Mouse (Mus musculus): Measurements from ENCODE around the gene Gm8369. TPM values are rescaled to one million over a fixed set of nuclear protein-coding genes. Genes with fewer than 3 reads are reported as not detected.
"Not testable (repeated sequence)": the region's sequence is repeated elsewhere in the genome, so short reads cannot be mapped to it uniquely, and the experiment has no call there.

Gm8369 gene
- polyA plus RNA-seq, 1 experiment from 2014 or later = not detected

- 84% methylated on average over 4 of the region's 4 CpGs for whole genome bisulfite sequencing
- Histone ChIP-seq H3K9ac (replicated peaks; ENCODE audit: low read length) (no peak overlapping the region), H3K4me2 (replicated peaks; ENCODE audit: low read depth, low read length) (no peak overlapping the region), H3K36me3 (ENCODE audit: insufficient read depth, low read length) (no peaks in the 10 kb centered on the region), H3K4me3 (ENCODE audit: low read length) (no peak overlapping the region), H3K27ac (ENCODE audit: low read length) (no peak overlapping the region), H3K9me3 (ENCODE audit: low read length) (no peaks in the 10 kb centered on the region), H3K4me1 (ENCODE audit: insufficient read depth, low read length) (no peaks in the 10 kb centered on the region), H3K27me3 (ENCODE audit: insufficient read depth, low read length) (no peaks in the 10 kb centered on the region)
- no peak for ATAC-seq (ENCODE audit: low FRiP score, low TSS enrichment)
These were observed 15.6 kb downstream of the Gm8369 start for GRCm38 (mm10) chr19:11501326-11501725.

- Histone ChIP-seq H3K9ac (replicated peaks; ENCODE audit: low read length) (no peak overlapping the region), H3K4me1 (ENCODE audit: insufficient read depth, low read length) (no peaks in the 10 kb centered on the region), H3K36me3 (ENCODE audit: insufficient read depth, low read length) (no peaks in the 10 kb centered on the region), H3K4me2 (replicated peaks; ENCODE audit: low read depth, low read length) (no peak overlapping the region), H3K9me3 (ENCODE audit: low read length) (no peaks in the 10 kb centered on the region), H3K27me3 (ENCODE audit: insufficient read depth, low read length) (no peaks in the 10 kb centered on the region), H3K27ac (ENCODE audit: low read length) (no peak overlapping the region), H3K4me3 (ENCODE audit: low read length) (no peak overlapping the region)
- ATAC-seq (ENCODE audit: low FRiP score, low TSS enrichment) = no peak
- whole genome bisulfite sequencing = 80% methylated on average over 1 of the region's 1 CpGs
These were observed 19.1 kb downstream of the Gm8369 start for GRCm38 (mm10) chr19:11504857-11505256.

- no peak overlapping the region for H3K9ac ChIP-seq (replicated peaks; ENCODE audit: low read length)
- H3K27ac ChIP-seq (ENCODE audit: low read length) = no peak overlapping the region
- 59% methylated on average over 1 of the region's 1 CpGs for WGBS
- H3K4me1 ChIP-seq (ENCODE audit: insufficient read depth, low read length) = no peaks in the 10 kb centered on the region
- no peak overlapping the region for H3K4me2 ChIP-seq (replicated peaks; ENCODE audit: low read depth, low read length)
- no peak for ATAC-seq (ENCODE audit: low FRiP score, low TSS enrichment)
- no peak overlapping the region for H3K4me3 ChIP-seq (ENCODE audit: low read length)
- H3K27me3 ChIP-seq (ENCODE audit: insufficient read depth, low read length) = no peaks in the 10 kb centered on the region
- no peaks in the 10 kb centered on the region for H3K9me3 ChIP-seq (ENCODE audit: low read length)
- H3K36me3 ChIP-seq (ENCODE audit: insufficient read depth, low read length) = no peaks in the 10 kb centered on the region
These were observed 27.7 kb downstream of the Gm8369 start for GRCm38 (mm10) chr19:11513458-11513857.

- no peaks in the 10 kb centered on the region for H3K4me1 ChIP-seq (ENCODE audit: insufficient read depth, low read length)
- no peak within 1 kb of the TSS for H3K9ac ChIP-seq (replicated peaks; ENCODE audit: low read length)
- no peaks in the 10 kb centered on the region for H3K9me3 ChIP-seq (ENCODE audit: low read length)
- no peaks in the 10 kb centered on the region for H3K36me3 ChIP-seq (ENCODE audit: insufficient read depth, low read length)
- no peaks in the 10 kb centered on the region for H3K27me3 ChIP-seq (ENCODE audit: insufficient read depth, low read length)
- no peak within 1 kb of the TSS for H3K4me3 ChIP-seq (ENCODE audit: low read length)
- H3K4me2 ChIP-seq (replicated peaks; ENCODE audit: low read depth, low read length) = no peak within 1 kb of the TSS
- no peak for ATAC-seq (ENCODE audit: low FRiP score, low TSS enrichment)
- no peak within 1 kb of the TSS for H3K27ac ChIP-seq (ENCODE audit: low read length)
These were observed 30.5 kb downstream of the Gm8369 start, which contains the start of gene Ms4a6b for GRCm38 (mm10) chr19:11516246-11516645. TSS of gene Ms4a6b (plus strand) at chr19:11516512.

GRCm38 (mm10) chr19:11516845-11517244 is 31.1 kb downstream of the Gm8369 start:
- Histone ChIP-seq H3K4me1 (ENCODE audit: insufficient read depth, low read length) (no peaks in the 10 kb centered on the region), H3K9me3 (ENCODE audit: low read length) (no peaks in the 10 kb centered on the region), H3K27ac (ENCODE audit: low read length) (no peak overlapping the region), H3K4me3 (ENCODE audit: low read length) (no peak overlapping the region), H3K36me3 (ENCODE audit: insufficient read depth, low read length) (no peaks in the 10 kb centered on the region), H3K27me3 (ENCODE audit: insufficient read depth, low read length) (no peaks in the 10 kb centered on the region), H3K9ac (replicated peaks; ENCODE audit: low read length) (no peak overlapping the region), H3K4me2 (replicated peaks; ENCODE audit: low read depth, low read length) (no peak overlapping the region)
- 69% methylated on average over 4 of the region's 4 CpGs for WGBS
- ATAC-seq (ENCODE audit: low FRiP score, low TSS enrichment) = no peak

- H3K27ac ChIP-seq (ENCODE audit: low read length); H3K4me1 ChIP-seq (ENCODE audit: insufficient read depth, low read length); H3K4me3 ChIP-seq (ENCODE audit: low read length); H3K4me2 ChIP-seq (replicated peaks; ENCODE audit: low read depth, low read length); H3K9me3 ChIP-seq (ENCODE audit: low read length); H3K9ac ChIP-seq (replicated peaks; ENCODE audit: low read length); ATAC-seq (ENCODE audit: low FRiP score, low TSS enrichment); H3K27me3 ChIP-seq (ENCODE audit: insufficient read depth, low read length); H3K36me3 ChIP-seq (ENCODE audit: insufficient read depth, low read length): not testable (repeated sequence)
- 37% methylated on average over 1 of the region's 1 CpGs for WGBS
These were observed 31.6 kb downstream of the Gm8369 start for GRCm38 (mm10) chr19:11517373-11517772.

GRCm38 (mm10) chr19:11518356-11518755 is 32.6 kb downstream of the Gm8369 start:
- WGBS = 88% methylated on average over 2 of the region's 2 CpGs
- H3K4me3 ChIP-seq (ENCODE audit: low read length); ATAC-seq (ENCODE audit: low FRiP score, low TSS enrichment); H3K9me3 ChIP-seq (ENCODE audit: low read length); H3K27me3 ChIP-seq (ENCODE audit: insufficient read depth, low read length); H3K36me3 ChIP-seq (ENCODE audit: insufficient read depth, low read length); H3K4me2 ChIP-seq (replicated peaks; ENCODE audit: low read depth, low read length); H3K4me1 ChIP-seq (ENCODE audit: insufficient read depth, low read length); H3K27ac ChIP-seq (ENCODE audit: low read length); H3K9ac ChIP-seq (replicated peaks; ENCODE audit: low read length): not testable (repeated sequence)

GRCm38 (mm10) chr19:11520146-11520545 is 34.4 kb downstream of the Gm8369 start:
- Histone ChIP-seq H3K36me3 (ENCODE audit: insufficient read depth, low read length) (no peaks in the 10 kb centered on the region), H3K27ac (ENCODE audit: low read length) (no peak overlapping the region), H3K4me1 (ENCODE audit: insufficient read depth, low read length) (no peaks in the 10 kb centered on the region), H3K4me3 (ENCODE audit: low read length) (no peak overlapping the region), H3K9me3 (ENCODE audit: low read length) (no peaks in the 10 kb centered on the region), H3K9ac (replicated peaks; ENCODE audit: low read length) (no peak overlapping the region), H3K4me2 (replicated peaks; ENCODE audit: low read depth, low read length) (no peak overlapping the region), H3K27me3 (ENCODE audit: insufficient read depth, low read length) (no peaks in the 10 kb centered on the region)
- no peak for ATAC-seq (ENCODE audit: low FRiP score, low TSS enrichment)
- 81% methylated on average over 3 of the region's 3 CpGs for WGBS

- Histone ChIP-seq H3K4me1 (ENCODE audit: insufficient read depth, low read length) (no peaks in the 10 kb centered on the region), H3K4me2 (replicated peaks; ENCODE audit: low read depth, low read length) (no peak overlapping the region), H3K9me3 (ENCODE audit: low read length) (no peaks in the 10 kb centered on the region), H3K4me3 (ENCODE audit: low read length) (no peak overlapping the region), H3K36me3 (ENCODE audit: insufficient read depth, low read length) (no peaks in the 10 kb centered on the region), H3K9ac (replicated peaks; ENCODE audit: low read length) (no peak overlapping the region), H3K27me3 (ENCODE audit: insufficient read depth, low read length) (no peaks in the 10 kb centered on the region), H3K27ac (ENCODE audit: low read length) (no peak overlapping the region)
- 89% methylated on average over 1 of the region's 1 CpGs for WGBS
- no peak for ATAC-seq (ENCODE audit: low FRiP score, low TSS enrichment)
These were observed 47.7 kb downstream of the Gm8369 start for GRCm38 (mm10) chr19:11533421-11533820.

GRCm38 (mm10) chr19:11533888-11534445 is 48.2 kb downstream of the Gm8369 start:
- Histone ChIP-seq H3K9me3 (ENCODE audit: low read length) (no peaks in the 10 kb centered on the region), H3K27ac (ENCODE audit: low read length) (no peak overlapping the region), H3K9ac (replicated peaks; ENCODE audit: low read length) (no peak overlapping the region), H3K4me1 (ENCODE audit: insufficient read depth, low read length) (no peaks in the 10 kb centered on the region), H3K27me3 (ENCODE audit: insufficient read depth, low read length) (no peaks in the 10 kb centered on the region), H3K4me3 (ENCODE audit: low read length) (no peak overlapping the region), H3K4me2 (replicated peaks; ENCODE audit: low read depth, low read length) (no peak overlapping the region), H3K36me3 (ENCODE audit: insufficient read depth, low read length) (no peaks in the 10 kb centered on the region)
- WGBS = 48% methylated on average over 2 of the region's 2 CpGs
- ATAC-seq (ENCODE audit: low FRiP score, low TSS enrichment) = no peak

Measured in kidney, embryonic 16.5 days (tissue).